Mouse (Mus musculus) mesoderm, embryonic 11.5 days (tissue): ENCODE measurements around the gene Olfr1368.
A peak's percentile ranks its signal among the peaks of the same experiment; 100 is the strongest.

ENCODE experiments used
- DNase-seq: peaks from one replicate; pipeline ENCODE4 v3.0.0-alpha.2; 2012; ENCODE audit warnings: low read depth, low spot score

The Olfr1368 gene

GRCm38 (mm10) chr13:21145767-21146166 is at the start of gene Olfr1368:
Gene Olfr1368, minus strand, starts transcription at chr13:21145867.
- DNase-seq: no peak

GRCm38 (mm10) chr13:21185521-21185920 is 39.9 kb upstream of the Olfr1368 start:
- no peak for DNase-seq

GRCm38 (mm10) chr13:21183661-21184060 is 38.0 kb upstream of the Olfr1368 start:
- no peak for DNase-seq

- DNase-seq: no peak
These were observed 37.4 kb upstream of the Olfr1368 start for GRCm38 (mm10) chr13:21183066-21183465.

- DNase-seq: no peak
These were observed 36.3 kb upstream of the Olfr1368 start for GRCm38 (mm10) chr13:21181996-21182395.

GRCm38 (mm10) chr13:21180551-21181530 is 35.2 kb upstream of the Olfr1368 start:
- DNase-seq: peak; percentile 58

GRCm38 (mm10) chr13:21179724-21180550 is 34.3 kb upstream of the Olfr1368 start:
- DNase-seq: peak; percentile 84

- DNase-seq: no peak
These were observed 33.7 kb upstream of the Olfr1368 start, which contains the start of gene Trim27 for GRCm38 (mm10) chr13:21179367-21179723. Gene Trim27, plus strand, starts transcription at chr13:21179445.

GRCm38 (mm10) chr13:21178364-21178763 is 32.7 kb upstream of the Olfr1368 start:
- DNase-seq: no peak

GRCm38 (mm10) chr13:21177657-21178056 is 32.0 kb upstream of the Olfr1368 start:
- DNase-seq: no peak

- no peak for DNase-seq
These were observed 31.1 kb upstream of the Olfr1368 start for GRCm38 (mm10) chr13:21176733-21177132.

GRCm38 (mm10) chr13:21173072-21173471 is 27.4 kb upstream of the Olfr1368 start:
- peak; percentile 87 for DNase-seq

- peak; percentile 84 for DNase-seq
These were observed 26.8 kb upstream of the Olfr1368 start for GRCm38 (mm10) chr13:21172241-21173027.

- peak; percentile 76 for DNase-seq
These were observed 26.0 kb upstream of the Olfr1368 start for GRCm38 (mm10) chr13:21171600-21172150.

- DNase-seq: no peak
These were observed 25.5 kb upstream of the Olfr1368 start for GRCm38 (mm10) chr13:21171156-21171530.

- DNase-seq: no peak
These were observed 24.9 kb upstream of the Olfr1368 start for GRCm38 (mm10) chr13:21170431-21171155.

- peak; percentile 87 for DNase-seq
These were observed 24.2 kb upstream of the Olfr1368 start for GRCm38 (mm10) chr13:21169657-21170430.

- DNase-seq: no peak
These were observed 23.5 kb upstream of the Olfr1368 start for GRCm38 (mm10) chr13:21169121-21169656.

GRCm38 (mm10) chr13:21168371-21169011 is 22.8 kb upstream of the Olfr1368 start:
- peak; percentile 51 for DNase-seq
